ENCODE assay signal across 14 mouse cellular contexts in genomic region chr11:75257056-75257648, GRCm38 (mm10).
"Had no signal": no experiment of that assay in that cellular context is flagged by ENCODE, and none has a peak within 500 bp of the region (broad histone marks: within the 10 kb centered on the region; RNA-seq: fewer than 3 reads in every experiment).

No protein-coding gene starts in this region.

- DNase-seq: liver, embryonic 13.5 days; lung, adult 2 months; lung, postnatal 14 days; lung, postnatal 4 days; right cerebral cortex, adult 18-20 months; right cerebral cortex, postnatal 14 days; right cerebral cortex, postnatal 4 days; thymus, adult 2 months; thymus, postnatal 25 days had no signal

- H3K27me3 ChIP-seq: liver, embryonic 13.5 days; midbrain, embryonic 15.5 days; neural tube, embryonic 12.5 days; neural tube, embryonic 15.5 days had no signal

- ATAC-seq: midbrain, embryonic 15.5 days had no signal

- H3K27ac ChIP-seq: kidney, postnatal 0 days; liver, embryonic 13.5 days; midbrain, embryonic 15.5 days; neural tube, embryonic 12.5 days; neural tube, embryonic 15.5 days; stomach, postnatal 0 days had no signal

- H3K4me3 ChIP-seq: liver, embryonic 13.5 days; midbrain, embryonic 15.5 days; neural tube, embryonic 12.5 days; neural tube, embryonic 15.5 days had no signal
